Mouse (Mus musculus) mouse trophoblast stem cell (cell line): ENCODE data around the gene Gm14412.
"Not testable (repeated sequence)": the region's sequence is repeated elsewhere in the genome, so short reads cannot be mapped to it uniquely, and the experiment has no call there.

Source experiments
- in situ Hi-C, 2 experiments: fragments of 300-500 bp; cut with MseI, MboI; formaldehyde crosslinking; loops; 2 replicates in 1 of 2; 3 replicates in 1 of 2; pipeline ENCODE4 v1.15.1; 2025

Gene Gm14412

DNA sequence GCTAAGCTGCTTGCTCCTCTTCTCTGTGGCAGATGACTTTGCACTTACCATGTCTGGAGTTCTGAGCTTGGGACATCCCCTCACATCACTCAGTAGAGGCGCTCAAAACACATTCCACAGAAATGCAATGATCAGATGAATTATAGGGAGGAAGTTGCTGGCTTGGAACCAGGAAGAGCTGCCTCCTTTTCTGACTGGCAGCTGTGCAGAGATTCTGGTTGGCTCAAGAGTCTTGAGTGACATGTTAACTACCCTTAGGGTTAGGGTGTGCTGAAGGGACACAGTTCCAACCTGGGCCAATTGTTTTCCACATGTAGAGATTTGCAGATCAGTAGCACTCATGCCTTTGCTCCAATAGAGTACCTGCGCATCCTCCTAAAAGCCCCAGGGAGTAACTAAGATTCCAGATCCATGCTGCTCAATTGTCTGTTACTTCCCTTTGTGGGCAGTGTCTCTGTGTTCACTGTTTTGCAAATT is at the start of gene Gm14412:
Gene Gm14412 (minus strand): TSS at position 51 of the 477 bp plus-strand sequence.
- in situ Hi-C loops, result loop anchor here in 1 of 2 experiments (25.0 kb wide), 1 partner anchor 738 kb away; no protein-coding TSS in a partner anchor

DNA sequence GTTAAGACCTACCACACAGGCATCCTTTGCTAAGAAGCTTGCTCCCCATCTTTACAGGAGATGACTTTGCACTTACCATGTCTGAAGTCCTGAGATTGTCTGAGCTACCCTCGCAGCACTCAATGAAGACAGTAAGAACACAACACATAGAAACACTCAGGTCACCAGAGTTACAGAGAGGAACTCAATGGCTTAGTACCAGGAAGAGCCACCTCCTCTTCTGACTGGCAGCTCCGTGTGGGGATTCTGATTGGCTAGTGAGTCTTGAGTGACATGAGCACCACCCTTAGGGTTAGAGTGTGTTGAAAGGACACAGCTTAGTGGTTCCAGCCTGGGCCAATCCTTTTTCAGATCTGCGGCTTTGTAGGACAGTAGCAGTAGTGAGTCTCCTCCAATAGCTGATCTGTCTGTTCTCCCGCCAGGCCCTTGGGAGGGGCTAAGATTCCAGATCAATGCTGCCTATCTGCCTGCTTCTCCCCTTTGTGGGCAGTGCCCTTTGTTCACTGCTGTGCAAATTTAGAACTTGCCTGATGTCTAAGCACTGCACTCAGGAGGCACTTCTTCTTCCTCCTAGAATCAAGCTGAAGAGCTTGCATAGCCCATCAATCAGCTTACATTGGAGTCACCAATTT is 5.7 kb upstream of the Gm14412 start:
- in situ Hi-C loops, result not testable (repeated sequence)

DNA sequence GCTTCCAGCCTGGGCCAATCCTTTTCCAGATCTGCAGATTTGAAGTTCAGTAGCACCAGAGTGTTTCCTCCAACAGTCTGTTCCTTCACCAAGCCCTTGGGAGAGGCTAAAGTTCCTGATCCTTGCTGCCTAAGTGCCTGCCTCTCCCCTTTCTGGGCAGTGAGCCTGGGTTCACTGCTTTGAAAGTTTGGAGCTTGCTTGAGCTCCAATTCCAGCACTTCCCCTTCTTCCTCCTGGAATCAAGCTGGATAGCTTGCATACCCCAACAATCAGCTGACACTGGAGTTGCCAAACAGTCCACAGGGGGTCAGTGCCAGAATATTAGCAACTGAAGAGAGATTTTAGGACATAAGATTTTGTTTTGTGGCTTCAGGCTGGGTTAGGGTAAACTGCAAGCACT is 2.7 kb downstream of the Gm14412 start:
- in situ Hi-C loops, result loop anchor here in 1 of 2 experiments (25.0 kb wide), 1 partner anchor 741 kb away; no protein-coding TSS in a partner anchor

DNA sequence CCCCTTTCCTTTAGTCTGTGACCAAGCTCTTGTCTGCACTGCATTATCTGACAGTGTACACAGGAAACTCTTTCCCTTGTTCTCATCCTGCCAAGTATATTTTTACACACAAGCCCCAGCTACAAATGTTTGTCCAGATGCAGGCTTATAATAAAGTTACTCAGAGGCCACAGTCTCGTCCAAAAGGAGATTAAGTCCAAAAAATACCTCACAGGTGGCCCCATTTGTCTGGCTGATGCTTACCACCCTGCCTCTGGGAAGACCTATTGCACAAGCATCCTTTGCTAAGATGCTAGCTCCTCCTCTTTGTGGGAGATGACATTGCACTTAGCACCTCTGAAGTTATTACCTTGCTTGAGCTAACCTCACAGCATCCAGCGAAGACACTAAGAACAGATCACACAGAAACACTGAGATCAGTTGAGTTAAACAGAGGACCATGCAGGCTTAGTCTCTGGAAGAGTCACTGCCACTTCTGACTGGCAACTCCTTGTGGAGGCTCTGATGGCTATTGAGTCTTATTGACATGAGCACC is 3.3 kb downstream of the Gm14412 start:
- in situ Hi-C loops, result loop anchor here in 1 of 2 experiments (25.0 kb wide), 1 partner anchor 741 kb away; no protein-coding TSS in a partner anchor

DNA sequence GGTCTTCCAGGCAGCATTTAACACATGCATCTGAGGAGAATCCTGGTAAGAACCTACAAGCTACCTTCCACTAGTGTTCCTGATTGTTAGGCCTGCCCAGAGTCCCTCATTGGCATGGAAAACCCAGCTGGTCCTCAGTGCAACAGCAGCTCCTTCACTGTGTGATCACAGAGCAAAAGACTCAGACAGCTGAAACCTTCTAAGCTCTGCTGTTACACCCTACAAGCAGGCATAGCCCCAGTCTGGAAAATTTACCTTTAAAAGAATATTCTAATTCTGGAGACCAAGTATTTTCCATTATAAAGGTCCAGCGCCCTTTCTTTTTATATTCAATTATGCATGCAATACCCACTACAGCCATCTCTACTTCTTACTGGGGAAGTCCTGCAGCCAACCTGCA is 5.1 kb downstream of the Gm14412 start:
- in situ Hi-C loops, result loop anchor here in 1 of 2 experiments (25.0 kb wide), 1 partner anchor 743 kb away; no protein-coding TSS in a partner anchor

DNA sequence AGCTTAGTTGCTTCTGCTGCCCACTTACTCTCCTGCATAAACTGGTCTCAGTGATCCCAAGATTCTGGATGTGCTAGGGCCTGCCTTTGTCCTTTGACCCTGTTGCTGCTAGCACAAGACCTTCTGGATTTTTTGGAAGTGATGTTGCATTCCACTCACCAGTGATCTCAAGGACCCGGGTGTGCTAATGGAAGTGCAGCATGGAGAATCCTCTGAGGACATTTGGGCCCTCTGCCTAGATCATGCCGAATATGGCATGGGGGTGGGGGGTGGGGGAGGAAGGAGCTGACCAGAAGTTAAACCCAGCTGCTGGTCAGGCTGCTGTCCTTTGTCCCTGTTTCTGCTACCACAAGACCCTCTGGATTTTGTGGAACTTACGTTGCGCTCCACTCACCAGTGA is 14.5 kb downstream of the Gm14412 start:
- in situ Hi-C loops, result loop anchor here in 1 of 2 experiments (25.0 kb wide), 1 partner anchor 753 kb away; no protein-coding TSS in a partner anchor

DNA sequence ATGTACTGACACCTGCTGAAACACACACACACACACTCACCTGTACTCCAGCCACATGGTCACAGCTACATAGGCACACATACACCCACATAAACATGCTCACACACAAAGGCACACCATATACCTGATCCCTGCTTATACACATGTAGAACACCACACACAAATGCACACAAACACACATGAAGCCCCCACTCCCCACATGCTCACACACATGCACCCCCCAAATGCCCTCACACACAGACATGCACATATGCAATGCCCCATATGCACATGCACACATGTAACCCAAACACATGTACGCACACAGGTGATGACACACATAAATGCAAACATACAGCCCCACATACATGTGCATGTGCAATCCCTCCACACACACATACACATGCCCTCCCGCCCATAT is 19.1 kb downstream of the Gm14412 start:
- in situ Hi-C loops, result loop anchor here in 1 of 2 experiments (25.0 kb wide), 1 partner anchor 757 kb away; no protein-coding TSS in a partner anchor

DNA sequence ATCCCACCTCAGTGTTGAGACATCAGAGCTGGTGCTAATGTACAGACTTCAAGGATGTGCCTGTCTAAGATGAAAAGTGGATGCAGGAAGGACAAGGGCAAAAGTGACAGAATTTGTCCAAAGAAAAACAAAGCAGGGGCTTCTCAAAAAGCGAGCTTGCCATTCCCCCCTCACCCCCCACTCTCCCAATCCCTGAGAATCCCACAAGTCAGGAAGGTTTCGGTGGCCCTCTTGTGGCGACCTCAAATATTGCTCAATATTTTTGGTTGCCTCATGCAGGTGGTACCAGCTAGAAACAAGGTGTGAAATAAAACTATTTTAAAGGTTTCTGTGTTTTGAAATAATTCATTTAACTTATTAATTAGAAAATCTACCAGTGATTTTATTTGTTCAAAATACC is 40.4 kb downstream of the Gm14412 start:
- in situ Hi-C loops, result not testable (repeated sequence)

DNA sequence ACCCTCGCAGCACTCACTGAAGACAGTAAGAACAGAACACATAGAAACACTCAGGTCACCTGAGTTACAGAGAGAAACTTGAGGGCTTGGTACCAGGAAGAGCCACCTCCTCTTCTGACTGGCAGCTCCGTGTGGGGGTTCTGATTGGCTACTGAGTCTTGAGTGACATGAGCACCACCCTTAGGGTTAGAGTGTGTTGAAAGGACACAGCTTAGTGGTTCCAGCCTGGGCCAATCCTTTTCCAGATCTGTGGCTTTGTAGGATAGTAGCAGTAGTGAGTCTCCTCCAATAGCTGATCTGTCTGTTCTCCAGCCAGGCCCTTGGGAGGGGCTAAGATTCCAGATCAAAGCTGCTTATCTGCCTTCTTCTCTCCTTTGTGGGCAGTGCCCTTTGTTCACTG is 46.4 kb downstream of the Gm14412 start:
- in situ Hi-C loops, result not testable (repeated sequence)

DNA sequence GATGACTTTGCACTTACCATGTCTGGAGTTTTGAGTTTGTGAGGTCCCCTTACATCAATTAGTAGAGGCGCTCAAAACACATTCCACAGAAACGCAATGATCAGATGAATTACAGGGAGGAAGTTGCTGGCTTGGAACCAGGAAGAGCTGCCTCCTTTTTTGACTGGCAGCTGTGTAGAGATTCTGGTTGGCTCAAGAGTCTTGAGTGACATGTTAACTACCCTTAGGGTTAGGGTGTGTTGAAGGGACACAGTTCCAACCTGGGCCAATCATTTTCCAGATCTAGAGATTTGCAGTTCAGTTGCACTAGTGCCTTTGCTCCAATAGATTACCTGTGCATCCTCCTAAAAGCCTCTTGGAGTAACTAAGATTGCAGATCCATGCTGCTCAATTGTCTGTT is 51.9 kb downstream of the Gm14412 start:
- in situ Hi-C loops, result not testable (repeated sequence)

DNA sequence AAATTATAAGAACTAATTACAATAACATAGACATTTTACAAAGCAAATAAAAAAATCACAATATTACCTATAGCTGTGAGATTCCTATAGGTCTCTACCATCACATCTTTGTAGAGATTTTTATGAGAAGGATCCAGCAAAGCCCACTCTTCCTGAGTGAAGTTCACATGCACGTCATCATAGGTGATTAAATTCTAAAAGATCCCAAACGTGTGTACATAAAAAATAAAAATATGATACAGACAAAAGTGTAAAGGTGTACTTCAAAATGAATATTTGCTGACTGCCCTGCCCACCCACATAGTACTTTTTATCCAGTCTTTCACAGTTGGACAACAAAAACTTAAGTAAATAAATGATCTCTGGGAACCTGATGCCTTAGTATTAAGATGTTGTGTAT is 57.2 kb downstream of the Gm14412 start, which contains the start of gene Gm14409:
Gene Gm14409 (minus strand): TSS at position 101 of the 400 bp plus-strand sequence.
- in situ Hi-C loops, result not testable (repeated sequence)
